Mouse (Mus musculus) bone marrow macrophage, adult 2 months (primary cell): ENCODE results near the gene Mrpl36. TPM values are rescaled to one million over a fixed set of nuclear protein-coding genes. Genes with fewer than 3 reads are reported as not detected.

Experiments used
- H3K27ac ChIP-seq: 2 replicates; pipeline ENCODE4 v1.5.1; 2012; ENCODE audit warnings: low read depth, low read length; ENCODE audit not compliant: insufficient read depth
- H3K4me1 ChIP-seq: 2 replicates; pipeline ENCODE4 v1.6.1; 2012; ENCODE audit warnings: low read length; ENCODE audit not compliant: control insufficient read depth, insufficient read depth
- H3K4me3 ChIP-seq: 2 replicates; pipeline ENCODE4 v1.5.1; 2012; ENCODE audit warnings: mild to moderate bottlenecking, low read length, moderate library complexity; ENCODE audit not compliant: insufficient read depth
- CTCF ChIP-seq: IDR thresholded peaks from 2 replicates; pipeline ENCODE4 v1.5.1; 2012; ENCODE audit warnings: low read depth, mild to moderate bottlenecking, low read length, moderate library complexity
- POLR2A ChIP-seq: IDR thresholded peaks from 2 replicates; pipeline ENCODE4 v1.6.1; 2012; ENCODE audit warnings: mild to moderate bottlenecking, low read depth, low read length, borderline replicate concordance
- polyA plus RNA-seq: library from polyadenylated mRNA; stranded (reverse); fragments of >200 nt; gene quantifications from 2 replicates; pipeline ENCODE4 v1.2.4, GENCODE M21; 2012; ENCODE audit not compliant: missing spikeins, insufficient read depth, insufficient read length

Gene Mrpl36
- polyA plus RNA-seq, 1 experiment = 42.9 TPM

- no peak for TF ChIP-seq POLR2A
- TF ChIP-seq CTCF = no peak
- no peaks in the 10 kb centered on the region for H3K4me1 ChIP-seq
- no peak overlapping the region for H3K4me3 ChIP-seq
- H3K27ac ChIP-seq = no peak overlapping the region
Measured at GRCm38 (mm10) chr13:73306430-73306829, 21.9 kb upstream of the Mrpl36 start.

DNA sequence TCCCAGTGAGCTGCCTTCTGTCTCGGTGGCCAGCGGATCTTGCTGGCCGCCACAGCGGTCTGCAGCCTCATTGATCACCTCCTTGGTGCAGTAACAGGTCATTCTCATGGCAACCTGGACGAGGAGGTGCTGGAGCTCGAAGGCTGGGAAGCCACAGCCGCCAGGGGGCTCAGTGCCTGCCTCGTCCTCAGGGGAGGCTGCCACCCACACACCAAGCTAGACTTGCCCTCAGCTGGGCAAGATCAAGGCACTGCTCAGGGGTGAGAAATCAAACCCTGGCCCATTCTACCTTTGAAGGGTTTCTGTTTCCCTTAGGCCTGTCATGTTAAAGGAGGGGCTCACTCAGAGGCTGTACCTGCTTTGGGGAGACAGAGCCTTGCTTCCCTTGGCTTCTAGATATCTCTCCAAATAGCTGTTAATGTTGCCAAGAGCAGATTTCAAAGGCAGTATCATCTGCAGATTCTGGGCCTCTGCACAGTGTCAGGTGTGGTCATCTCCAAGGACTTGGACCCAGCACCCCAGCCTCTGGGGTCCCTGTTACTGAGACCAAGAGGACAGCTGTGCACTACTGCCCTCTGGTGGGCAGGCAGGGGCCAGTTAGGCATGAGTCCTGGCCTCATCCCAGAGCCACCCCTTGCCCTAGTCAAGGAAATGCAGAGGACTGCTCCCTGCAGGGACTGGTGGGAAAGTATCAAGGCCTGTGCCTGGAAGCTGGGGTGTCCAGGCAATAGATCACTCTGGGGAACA lies 18.0 kb upstream of the Mrpl36 start:
- TF ChIP-seq CTCF = peak; percentile 86
- TF ChIP-seq POLR2A = no peak
- Histone ChIP-seq H3K4me1 (no peaks in the 10 kb centered on the region), H3K27ac (no peak overlapping the region), H3K4me3 (no peak overlapping the region)

DNA sequence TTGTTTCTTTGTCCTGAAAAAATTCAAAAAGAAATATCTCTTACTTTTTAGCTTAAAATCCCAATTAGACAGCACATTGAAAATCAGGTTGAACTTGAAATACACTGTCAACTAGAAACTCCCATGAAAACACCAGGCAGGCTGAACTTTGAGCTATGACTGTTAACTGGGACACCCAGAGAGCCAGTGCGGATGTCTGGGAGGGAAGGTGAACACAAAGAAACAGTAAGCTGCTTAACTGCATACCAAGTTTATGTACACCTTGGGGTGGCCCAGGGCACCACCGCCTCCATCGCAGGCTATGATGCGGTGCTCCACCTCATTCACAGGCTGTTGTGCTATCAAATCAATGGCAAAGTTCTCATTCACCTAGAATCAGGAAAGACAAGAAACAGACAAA lies 8.3 kb upstream of the Mrpl36 start:
- Histone ChIP-seq H3K27ac (no peak overlapping the region), H3K4me3 (no peak overlapping the region), H3K4me1 (no peaks in the 10 kb centered on the region)
- TF ChIP-seq POLR2A (no peak), CTCF (no peak)

DNA sequence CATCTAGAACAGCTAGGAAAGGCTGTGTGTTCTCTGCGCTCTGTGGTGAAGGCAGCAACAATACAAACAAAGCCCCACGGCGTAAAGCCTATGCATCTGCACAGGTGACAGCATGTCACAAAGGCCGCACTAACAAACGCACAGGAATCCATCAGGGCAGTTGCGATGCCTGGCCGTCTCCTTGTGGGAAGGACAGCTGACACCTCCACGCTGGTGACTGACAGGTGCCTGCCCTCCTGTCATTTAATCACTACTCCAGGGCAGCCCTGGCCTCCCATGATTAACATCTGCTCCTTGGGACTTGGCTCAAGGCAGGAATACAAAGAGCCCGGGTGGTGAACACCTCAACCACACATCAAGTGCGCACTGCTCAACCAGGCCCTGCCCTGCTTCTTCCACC lies 5.7 kb upstream of the Mrpl36 start:
- no peak overlapping the region for H3K4me3 ChIP-seq
- H3K4me1 ChIP-seq = peaks cover 3% of the 10 kb centered on the region; the same call in 1 of the 2 replicates
- no peak overlapping the region for H3K27ac ChIP-seq
- TF ChIP-seq POLR2A = no peak
- no peak for TF ChIP-seq CTCF

DNA sequence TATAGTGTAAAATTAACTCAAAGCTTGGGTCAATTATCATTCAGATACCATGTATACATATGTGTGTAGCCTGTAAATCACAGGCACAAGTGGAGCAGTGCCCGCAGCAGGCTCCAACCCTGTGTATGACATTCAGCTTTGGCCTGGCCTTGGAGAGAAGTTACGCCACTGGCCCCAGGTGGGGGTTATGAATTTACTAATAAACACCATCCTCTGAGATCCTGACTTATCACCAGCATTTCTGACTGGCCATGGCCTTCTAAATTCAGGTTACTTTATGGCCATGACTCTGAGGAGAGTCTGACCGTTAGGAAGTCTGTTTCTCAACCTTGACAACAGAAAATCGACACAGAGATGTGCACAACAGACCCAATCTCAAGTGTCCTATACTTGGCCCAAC lies 4.9 kb upstream of the Mrpl36 start:
- H3K27ac ChIP-seq = no peak overlapping the region
- no peak for TF ChIP-seq CTCF
- no peak for TF ChIP-seq POLR2A
- H3K4me1 ChIP-seq = peaks cover 3% of the 10 kb centered on the region; the same call in 1 of the 2 replicates
- no peak overlapping the region for H3K4me3 ChIP-seq

DNA sequence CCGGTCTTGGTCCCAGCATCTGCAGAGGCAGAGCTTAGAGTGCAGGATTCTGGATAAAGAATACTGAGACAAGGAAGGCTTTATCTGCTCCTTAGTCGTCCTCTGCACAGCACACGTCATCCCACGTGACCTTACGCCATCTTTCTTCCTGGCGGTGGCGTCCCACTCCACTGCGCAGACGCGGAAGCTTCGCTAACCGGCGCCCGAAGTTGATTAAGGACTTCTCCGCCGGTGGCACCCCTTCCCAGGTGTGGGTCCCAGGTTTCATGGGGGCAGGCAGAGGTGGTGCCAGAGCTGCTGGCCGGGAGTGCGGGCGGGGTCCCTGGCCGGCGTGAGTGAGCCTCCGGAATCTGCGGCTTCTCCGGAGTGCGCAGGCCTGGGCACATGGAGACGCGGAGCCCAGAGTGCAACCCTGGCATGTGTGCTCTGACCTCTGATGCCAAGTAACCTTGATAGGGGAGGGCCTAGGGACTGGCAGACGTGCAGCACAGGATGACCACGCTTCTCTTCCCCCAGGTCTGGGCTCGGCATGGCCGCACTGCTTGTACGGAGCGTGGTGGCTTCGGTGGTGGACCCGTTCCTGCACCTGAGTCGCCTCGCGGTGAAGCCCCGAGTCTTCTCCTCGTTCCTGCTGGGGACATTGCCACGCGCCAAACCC lies 2.7 kb downstream of the Mrpl36 start:
- TF ChIP-seq CTCF (no peak), POLR2A (no peak)
- Histone ChIP-seq H3K4me1 (peaks cover 18% of the 10 kb centered on the region), H3K27ac (peak overlapping the region; percentile 65), H3K4me3 (peak overlapping the region; percentile 88)

DNA sequence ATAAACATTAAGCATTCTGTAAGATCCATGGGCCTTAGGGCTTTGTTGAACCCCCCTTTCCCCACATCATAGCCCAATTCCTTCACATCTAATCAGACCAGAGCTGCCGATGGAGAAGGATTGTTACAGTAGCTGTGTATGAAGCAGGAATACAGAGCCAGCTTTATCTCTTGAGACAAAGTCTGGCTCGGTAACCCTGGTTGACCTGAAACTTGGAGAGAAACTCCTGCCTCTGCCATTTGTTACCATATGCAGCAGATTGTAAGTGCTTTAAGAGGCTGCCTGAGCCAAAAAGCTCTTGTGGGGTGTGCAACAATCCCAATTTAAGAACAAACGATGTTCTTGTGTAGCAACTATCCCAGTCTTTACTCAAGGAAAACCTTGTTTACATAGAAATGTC lies 3.4 kb downstream of the Mrpl36 start:
- Histone ChIP-seq H3K4me1 (peaks cover 18% of the 10 kb centered on the region), H3K4me3 (peak overlapping the region; percentile 88), H3K27ac (no peak overlapping the region)
- TF ChIP-seq CTCF = no peak
- no peak for TF ChIP-seq POLR2A

- Histone ChIP-seq H3K4me1 (peaks cover 1% of the 10 kb centered on the region), H3K27ac (no peak overlapping the region), H3K4me3 (no peak overlapping the region)
- TF ChIP-seq POLR2A = no peak
- TF ChIP-seq CTCF = no peak
Measured at GRCm38 (mm10) chr13:73336753-73337152, 8.4 kb downstream of the Mrpl36 start.

GRCm38 (mm10) chr13:73345102-73345890 lies 17.0 kb downstream of the Mrpl36 start:
- TF ChIP-seq CTCF (peak; percentile 39; the same call in 1 of the 2 replicates), POLR2A (no peak)
- H3K4me3 ChIP-seq = no peak overlapping the region
- no peaks in the 10 kb centered on the region for H3K4me1 ChIP-seq
- H3K27ac ChIP-seq = no peak overlapping the region
